Mouse (Mus musculus) thymus, adult 2 months (tissue): Measurements from ENCODE around the gene Tspan9.

ENCODE experiments used
- CTCF ChIP-seq: fragments of 200-500 bp; IDR thresholded peaks from 2 replicates; pipeline ENCODE4 v1.5.1; 2012; ENCODE audit warnings: mild to moderate bottlenecking, control low read depth, low read length, moderate library complexity, borderline replicate concordance; ENCODE audit not compliant: control insufficient read depth, poor library complexity, insufficient read depth; ENCODE audit errors: extremely low read depth
- POLR2A ChIP-seq: fragments of 200-500 bp; IDR thresholded peaks from 2 replicates; pipeline ENCODE4 v1.6.1; 2012; ENCODE audit warnings: mild to moderate bottlenecking, low read length, control low read depth, moderate library complexity; ENCODE audit not compliant: control insufficient read depth, poor library complexity, insufficient read depth; ENCODE audit errors: extremely low read depth

GRCm38 (mm10) chr6:128137855-128138254, 5.5 kb downstream of the Tspan9 start:
- TF ChIP-seq POLR2A (no peak), CTCF (no peak)
